Mouse (Mus musculus) limb, embryonic 15.5 days (tissue): ENCODE data around the gene Fbxl8. TPM values are rescaled to one million over a fixed set of nuclear protein-coding genes. Genes with fewer than 3 reads are reported as not detected.
A peak's percentile ranks its signal among the peaks of the same experiment; 100 is the strongest.

ENCODE experiments used
- ATAC-seq: fragments of 200-750 bp; cut with Nextera tagmentation; 2 replicates; pipeline ENCODE4 v1.8.0; 2017; ENCODE audit warnings: low read depth, moderate TSS enrichment; ENCODE audit not compliant: insufficient number of reproducible peaks, low FRiP score, low TSS enrichment
- H3K27ac ChIP-seq: fragments of 300-500 bp; sonication (generic); 2 replicates; pipeline ENCODE4 v1.5.1; 2015; ENCODE audit warnings: moderate library complexity, mild to moderate bottlenecking, inconsistent platforms
- H3K27me3 ChIP-seq: fragments of 300-500 bp; sonication (generic); 2 replicates; pipeline ENCODE4 v1.6.1; 2015; ENCODE audit warnings: inconsistent platforms
- H3K36me3 ChIP-seq: fragments of 300-500 bp; sonication (generic); 2 replicates; pipeline ENCODE4 v1.6.1; 2015; ENCODE audit warnings: inconsistent platforms
- H3K4me1 ChIP-seq: fragments of 300-500 bp; sonication (generic); 2 replicates; pipeline ENCODE4 v1.6.1; 2015; ENCODE audit warnings: inconsistent platforms
- H3K4me2 ChIP-seq: fragments of 300-500 bp; sonication (generic); 2 replicates; pipeline ENCODE4 v1.6.1; 2015; ENCODE audit warnings: mild to moderate bottlenecking, inconsistent platforms
- H3K4me3 ChIP-seq: fragments of 300-500 bp; sonication (generic); 2 replicates; pipeline ENCODE4 v1.5.1; 2015; ENCODE audit warnings: mild to moderate bottlenecking, inconsistent platforms
- H3K9ac ChIP-seq: fragments of 300-500 bp; sonication (generic); 2 replicates; pipeline ENCODE4 v1.6.1; 2015; ENCODE audit warnings: inconsistent platforms
- H3K9me3 ChIP-seq: fragments of 300-500 bp; sonication (generic); 2 replicates; pipeline ENCODE4 v1.6.1; 2016; ENCODE audit warnings: inconsistent platforms
- WGBS: fragments of 180-500 bp; shearing (Covaris S2); methylation state at CpG from one replicate; pipeline ENCODE4 v1.1.7; 2015; 5-methylcytosine and 5-hydroxymethylcytosine counted together
- polyA plus RNA-seq: library from polyadenylated mRNA; unstranded; fragments of >200 nt; fragmentation: Nextera tagmentation; extraction: Ambion mirVana; gene quantifications from 2 replicates; pipeline ENCODE4 v1.2.1, GENCODE M21; 2015

The Fbxl8 gene
- polyA plus RNA-seq, 1 experiment from 2014 or later, result 4.9 TPM

- Histone ChIP-seq H3K36me3 (no peaks in the 10 kb centered on the region), H3K4me1 (peaks cover 29% of the 10 kb centered on the region), H3K9ac (peak within 1 kb of the TSS; percentile 31), H3K4me2 (peak within 1 kb of the TSS; percentile 85), H3K9me3 (no peaks in the 10 kb centered on the region), H3K27ac (no peak within 1 kb of the TSS), H3K27me3 (peaks cover 89% of the 10 kb centered on the region), H3K4me3 (peak within 1 kb of the TSS; percentile 44)
- WGBS, result 4% methylated on average over 10 of the region's 10 CpGs
- ATAC-seq, result no peak
These were observed 11.4 kb downstream of the Fbxl8 start, which contains the start of gene Nol3 for GRCm38 (mm10) chr8:105275840-105276239. Gene Nol3 (plus strand): TSS chr8:105276140.

GRCm38 (mm10) chr8:105276292-105277120 lies 12.1 kb downstream of the Fbxl8 start:
- peak; percentile 56; the same call in 1 of the 2 replicates for ATAC-seq
- Histone ChIP-seq H3K4me3 (peak overlapping the region; percentile 44), H3K4me1 (peaks cover 27% of the 10 kb centered on the region), H3K36me3 (no peaks in the 10 kb centered on the region), H3K4me2 (peak overlapping the region; percentile 85), H3K27ac (no peak overlapping the region), H3K9ac (peak overlapping the region; percentile 31), H3K9me3 (no peaks in the 10 kb centered on the region), H3K27me3 (peaks cover 82% of the 10 kb centered on the region)
- WGBS, result 3% methylated on average over 30 of the region's 30 CpGs

- H3K4me3 ChIP-seq, result peak overlapping the region; percentile 28
- 4% methylated on average over 28 of the region's 28 CpGs for WGBS
- H3K9me3 ChIP-seq, result no peaks in the 10 kb centered on the region
- H3K4me2 ChIP-seq, result peak overlapping the region; percentile 53
- peaks cover 62% of the 10 kb centered on the region for H3K27me3 ChIP-seq
- peaks cover 3% of the 10 kb centered on the region; the same call in 1 of the 2 replicates for H3K36me3 ChIP-seq
- peak; percentile 30; the same call in 1 of the 2 replicates for ATAC-seq
- no peak overlapping the region for H3K9ac ChIP-seq
- H3K27ac ChIP-seq, result no peak overlapping the region
- H3K4me1 ChIP-seq, result peaks cover 30% of the 10 kb centered on the region
These were observed 14.5 kb downstream of the Fbxl8 start for GRCm38 (mm10) chr8:105278911-105279334.

GRCm38 (mm10) chr8:105280567-105280966 lies 16.1 kb downstream of the Fbxl8 start:
- H3K4me1 ChIP-seq, result peaks cover 26% of the 10 kb centered on the region
- H3K9ac ChIP-seq, result no peak overlapping the region
- H3K36me3 ChIP-seq, result peaks cover 12% of the 10 kb centered on the region; the same call in 1 of the 2 replicates
- no peak for ATAC-seq
- no peak overlapping the region for H3K4me3 ChIP-seq
- H3K27me3 ChIP-seq, result peaks cover 46% of the 10 kb centered on the region
- WGBS, result 63% methylated on average over 3 of the region's 3 CpGs
- no peaks in the 10 kb centered on the region for H3K9me3 ChIP-seq
- H3K27ac ChIP-seq, result no peak overlapping the region
- no peak overlapping the region for H3K4me2 ChIP-seq

GRCm38 (mm10) chr8:105281821-105282220 lies 17.4 kb downstream of the Fbxl8 start:
- 78% methylated on average over 12 of the region's 12 CpGs for WGBS
- ATAC-seq, result no peak
- Histone ChIP-seq H3K9me3 (no peaks in the 10 kb centered on the region), H3K4me2 (no peak overlapping the region), H3K27me3 (peaks cover 33% of the 10 kb centered on the region), H3K36me3 (peaks cover 13% of the 10 kb centered on the region; the same call in 1 of the 2 replicates), H3K27ac (no peak overlapping the region), H3K9ac (no peak overlapping the region), H3K4me3 (no peak overlapping the region), H3K4me1 (peaks cover 16% of the 10 kb centered on the region)

- Histone ChIP-seq H3K9me3 (no peaks in the 10 kb centered on the region), H3K27me3 (peaks cover 29% of the 10 kb centered on the region), H3K4me2 (no peak overlapping the region), H3K9ac (no peak overlapping the region), H3K4me3 (no peak overlapping the region), H3K4me1 (peaks cover 16% of the 10 kb centered on the region), H3K27ac (no peak overlapping the region), H3K36me3 (peaks cover 13% of the 10 kb centered on the region; the same call in 1 of the 2 replicates)
- 84% methylated on average over 4 of the region's 4 CpGs for WGBS
- no peak for ATAC-seq
These were observed 17.8 kb downstream of the Fbxl8 start for GRCm38 (mm10) chr8:105282239-105282638.

- Histone ChIP-seq H3K4me1 (peaks cover 19% of the 10 kb centered on the region), H3K9me3 (no peaks in the 10 kb centered on the region), H3K4me3 (no peak overlapping the region), H3K36me3 (peaks cover 13% of the 10 kb centered on the region; the same call in 1 of the 2 replicates), H3K4me2 (no peak overlapping the region), H3K27ac (no peak overlapping the region), H3K9ac (no peak overlapping the region), H3K27me3 (peaks cover 20% of the 10 kb centered on the region)
- 22% methylated on average over 23 of the region's 23 CpGs for WGBS
- ATAC-seq, result peak; percentile 47; the same call in 1 of the 2 replicates
These were observed 18.6 kb downstream of the Fbxl8 start for GRCm38 (mm10) chr8:105283074-105283473.

GRCm38 (mm10) chr8:105285514-105285913 lies 21.1 kb downstream of the Fbxl8 start:
- ATAC-seq, result no peak
- H3K4me2 ChIP-seq, result no peak overlapping the region
- no peak overlapping the region for H3K27ac ChIP-seq
- no peak overlapping the region for H3K9ac ChIP-seq
- no peak overlapping the region for H3K4me3 ChIP-seq
- no peaks in the 10 kb centered on the region for H3K9me3 ChIP-seq
- H3K27me3 ChIP-seq, result peaks cover 8% of the 10 kb centered on the region
- H3K4me1 ChIP-seq, result peaks cover 32% of the 10 kb centered on the region
- H3K36me3 ChIP-seq, result peaks cover 13% of the 10 kb centered on the region; the same call in 1 of the 2 replicates
- WGBS, result 47% methylated on average over 12 of the region's 12 CpGs

- Histone ChIP-seq H3K4me3 (no peak overlapping the region), H3K27ac (no peak overlapping the region), H3K9ac (no peak overlapping the region), H3K9me3 (no peaks in the 10 kb centered on the region), H3K36me3 (peaks cover 11% of the 10 kb centered on the region; the same call in 1 of the 2 replicates), H3K4me1 (peaks cover 37% of the 10 kb centered on the region), H3K27me3 (peaks cover 12% of the 10 kb centered on the region), H3K4me2 (no peak overlapping the region)
- ATAC-seq, result no peak
- WGBS, result 92% methylated on average over 4 of the region's 4 CpGs
These were observed 22.5 kb downstream of the Fbxl8 start for GRCm38 (mm10) chr8:105286907-105287306.

GRCm38 (mm10) chr8:105288231-105288630 lies 23.8 kb downstream of the Fbxl8 start:
- no peaks in the 10 kb centered on the region for H3K9me3 ChIP-seq
- peak overlapping the region; percentile 53; the same call in 1 of the 2 replicates for H3K4me3 ChIP-seq
- H3K4me2 ChIP-seq, result peak overlapping the region; percentile 79
- 0 out of 2 replicates have a peak, but pooled peaks cover 10% of the 10 kb centered on the region for H3K36me3 ChIP-seq
- peaks cover 18% of the 10 kb centered on the region for H3K27me3 ChIP-seq
- no peak overlapping the region for H3K9ac ChIP-seq
- peaks cover 32% of the 10 kb centered on the region for H3K4me1 ChIP-seq
- WGBS, result 84% methylated on average over 5 of the region's 5 CpGs
- no peak overlapping the region for H3K27ac ChIP-seq
- ATAC-seq, result no peak

- under 1% methylated on average over 53 of the region's 53 CpGs for WGBS
- peak overlapping the region; percentile 26 for H3K9ac ChIP-seq
- peak overlapping the region; percentile 53 for H3K4me3 ChIP-seq
- ATAC-seq, result peak; percentile 87
- peaks cover 32% of the 10 kb centered on the region for H3K4me1 ChIP-seq
- peak overlapping the region; percentile 83 for H3K27ac ChIP-seq
- H3K36me3 ChIP-seq, result 0 out of 2 replicates have a peak, but pooled peaks cover 10% of the 10 kb centered on the region
- peaks cover 20% of the 10 kb centered on the region for H3K27me3 ChIP-seq
- H3K4me2 ChIP-seq, result peak overlapping the region; percentile 79
- no peaks in the 10 kb centered on the region for H3K9me3 ChIP-seq
These were observed 24.7 kb downstream of the Fbxl8 start for GRCm38 (mm10) chr8:105288958-105289732.
